Mouse (Mus musculus) embryo, embryonic 10 days (tissue): ENCODE measurements at regions not wholly inside any gene's neighbourhood (a gene's known extent, or its start where the extent isn't known, plus 50 kb on each side); places are given as distances from the start of the nearest gene placed in this dataset.

Experiments used
- DNase-seq: peaks from one replicate; pipeline ENCODE4 v3.0.0-alpha.2; 2015; ENCODE audit warnings: low spot score

- DNase-seq, result peak; percentile 84
Observed at GRCm38 (mm10) chr3:121104571-121105407, 66.7 kb downstream of the Rwdd3 start.

GRCm38 (mm10) chr3:121102871-121103270 is 68.6 kb downstream of the Rwdd3 start:
- no peak for DNase-seq

- no peak for DNase-seq
Observed at GRCm38 (mm10) chr3:121102120-121102519, 69.4 kb downstream of the Rwdd3 start.

- DNase-seq, result no peak
Observed at GRCm38 (mm10) chr3:121100211-121100860, 71.2 kb downstream of the Rwdd3 start.

GRCm38 (mm10) chr3:121093509-121093908 is 78.0 kb downstream of the Rwdd3 start:
- peak; percentile 72 for DNase-seq

- no peak for DNase-seq
Observed at GRCm38 (mm10) chr3:121088724-121089123, 82.8 kb downstream of the Rwdd3 start.

GRCm38 (mm10) chr3:121068676-121069075 is 102.8 kb downstream of the Rwdd3 start:
- DNase-seq, result no peak

GRCm38 (mm10) chr3:121035904-121036549 is 135.5 kb downstream of the Rwdd3 start:
- no peak for DNase-seq

- DNase-seq, result peak; percentile 6
Observed at GRCm38 (mm10) chr3:121025546-121026157, 145.8 kb downstream of the Rwdd3 start.

- no peak for DNase-seq
Observed at GRCm38 (mm10) chr3:121024810-121025209, 146.7 kb downstream of the Rwdd3 start.

GRCm38 (mm10) chr3:121021126-121021848 is 150.2 kb downstream of the Rwdd3 start:
- DNase-seq, result no peak

- DNase-seq, result no peak
Observed at GRCm38 (mm10) chr3:121009223-121009622, 162.3 kb downstream of the Rwdd3 start.

GRCm38 (mm10) chr3:120983556-120984270 is 187.8 kb downstream of the Rwdd3 start:
- peak; percentile 50 for DNase-seq

- no peak for DNase-seq
Observed at GRCm38 (mm10) chr3:120982795-120983555, 188.5 kb downstream of the Rwdd3 start.

GRCm38 (mm10) chr3:120982218-120982617 is 189.3 kb downstream of the Rwdd3 start:
- DNase-seq, result no peak

- no peak for DNase-seq
Observed at GRCm38 (mm10) chr3:120970746-120971466, 200.6 kb downstream of the Rwdd3 start.

- DNase-seq, result no peak
Observed at GRCm38 (mm10) chr3:120946906-120947305, 224.6 kb downstream of the Rwdd3 start.

GRCm38 (mm10) chr3:120934401-120934800 is 237.1 kb downstream of the Rwdd3 start:
- DNase-seq, result no peak

GRCm38 (mm10) chr3:120920351-120920750 is 251.1 kb downstream of the Rwdd3 start:
- DNase-seq, result no peak

GRCm38 (mm10) chr3:120898931-120899330 is 272.6 kb downstream of the Rwdd3 start:
- DNase-seq, result no peak
